Mouse (Mus musculus): ENCODE data around the gene Zfp324. TPM values are rescaled to one million over a fixed set of nuclear protein-coding genes. Genes with fewer than 3 reads are reported as not detected.

Gene Zfp324
- polyA plus RNA-seq, 1 experiment, result 0.80 TPM

- TF ChIP-seq POLR2A (IDR thresholded peaks at IDR 0.05; ENCODE audit: borderline replicate concordance, control insufficient read depth, low read depth, low read length) (no peak), CTCF (IDR thresholded peaks at IDR 0.05; ENCODE audit: control insufficient read depth, insufficient read depth, low read length) (no peak)
Observed at GRCm38 (mm10) chr7:12978931-12979722, 13.5 kb downstream of the Zfp324 start.

GRCm38 (mm10) chr7:12979776-12980175 lies 14.1 kb downstream of the Zfp324 start:
- TF ChIP-seq CTCF (IDR thresholded peaks at IDR 0.05; ENCODE audit: control insufficient read depth, insufficient read depth, low read length), result no peak
- TF ChIP-seq POLR2A (IDR thresholded peaks at IDR 0.05; ENCODE audit: borderline replicate concordance, control insufficient read depth, low read depth, low read length), result no peak
- Histone ChIP-seq H3K4me1 (ENCODE audit: control insufficient read depth, insufficient read depth, low read length) (no peaks in the 10 kb centered on the region), H3K27ac (ENCODE audit: control insufficient read depth, insufficient read depth, low read depth, low read length, poor library complexity) (no peak overlapping the region), H3K4me3 (replicated peaks; ENCODE audit: control insufficient read depth, low read depth, low read length) (no peak overlapping the region)
- WGBS, result 87% methylated on average over 6 of the region's 6 CpGs

More at GRCm38 (mm10) chr7:12978931-12979722, 13.5 kb downstream of the Zfp324 start:
- 77% methylated on average over 18 of the region's 18 CpGs for WGBS
- Histone ChIP-seq H3K4me3 (replicated peaks; ENCODE audit: control insufficient read depth, low read depth, low read length) (no peak overlapping the region), H3K27ac (ENCODE audit: control insufficient read depth, insufficient read depth, low read depth, low read length, poor library complexity) (no peak overlapping the region), H3K4me1 (ENCODE audit: control insufficient read depth, insufficient read depth, low read length) (no peaks in the 10 kb centered on the region)

GRCm38 (mm10) chr7:12980291-12980690 lies 14.7 kb downstream of the Zfp324 start:
- WGBS, result 84% methylated on average over 7 of the region's 7 CpGs
- Histone ChIP-seq H3K4me1 (ENCODE audit: control insufficient read depth, insufficient read depth, low read length) (no peaks in the 10 kb centered on the region), H3K27ac (ENCODE audit: control insufficient read depth, insufficient read depth, low read depth, low read length, poor library complexity) (no peak overlapping the region), H3K4me3 (replicated peaks; ENCODE audit: control insufficient read depth, low read depth, low read length) (no peak overlapping the region)
- TF ChIP-seq CTCF (IDR thresholded peaks at IDR 0.05; ENCODE audit: control insufficient read depth, insufficient read depth, low read length) (no peak), POLR2A (IDR thresholded peaks at IDR 0.05; ENCODE audit: borderline replicate concordance, control insufficient read depth, low read depth, low read length) (no peak)

- no peak for TF ChIP-seq CTCF (IDR thresholded peaks at IDR 0.05; ENCODE audit: control insufficient read depth, insufficient read depth, low read length)
- TF ChIP-seq POLR2A (IDR thresholded peaks at IDR 0.05; ENCODE audit: borderline replicate concordance, control insufficient read depth, low read depth, low read length), result no peak
Observed at GRCm38 (mm10) chr7:12985724-12986123, 20.1 kb downstream of the Zfp324 start.

GRCm38 (mm10) chr7:12986906-12987305 lies 21.3 kb downstream of the Zfp324 start:
- Histone ChIP-seq H3K27ac (ENCODE audit: control insufficient read depth, insufficient read depth, low read depth, low read length, poor library complexity) (no peak overlapping the region), H3K4me3 (replicated peaks; ENCODE audit: control insufficient read depth, low read depth, low read length) (no peak overlapping the region), H3K4me1 (ENCODE audit: control insufficient read depth, insufficient read depth, low read length) (no peaks in the 10 kb centered on the region; the same call in 1 of the 2 replicates)
- no peak for TF ChIP-seq POLR2A (IDR thresholded peaks at IDR 0.05; ENCODE audit: borderline replicate concordance, control insufficient read depth, low read depth, low read length)
- TF ChIP-seq CTCF (IDR thresholded peaks at IDR 0.05; ENCODE audit: control insufficient read depth, insufficient read depth, low read length), result no peak
- 76% methylated on average over 8 of the region's 8 CpGs for WGBS

More at GRCm38 (mm10) chr7:12985724-12986123, 20.1 kb downstream of the Zfp324 start:
- no peak overlapping the region for H3K4me3 ChIP-seq (replicated peaks; ENCODE audit: control insufficient read depth, low read depth, low read length)
- no peak overlapping the region for H3K27ac ChIP-seq (ENCODE audit: control insufficient read depth, insufficient read depth, low read depth, low read length, poor library complexity)
- WGBS, result 37% methylated on average over 1 of the region's 1 CpGs
- no peaks in the 10 kb centered on the region; the same call in 1 of the 2 replicates for H3K4me1 ChIP-seq (ENCODE audit: control insufficient read depth, insufficient read depth, low read length)

- H3K27ac ChIP-seq (ENCODE audit: control insufficient read depth, insufficient read depth, low read depth, low read length, poor library complexity), result no peak overlapping the region
- no peak for TF ChIP-seq POLR2A (IDR thresholded peaks at IDR 0.05; ENCODE audit: borderline replicate concordance, control insufficient read depth, low read depth, low read length)
- no peak for TF ChIP-seq CTCF (IDR thresholded peaks at IDR 0.05; ENCODE audit: control insufficient read depth, insufficient read depth, low read length)
- 71% methylated on average over 8 of the region's 8 CpGs for WGBS
Observed at GRCm38 (mm10) chr7:12987409-12988189, 22.0 kb downstream of the Zfp324 start.

GRCm38 (mm10) chr7:12992222-12992621 lies 26.6 kb downstream of the Zfp324 start:
- TF ChIP-seq CTCF (IDR thresholded peaks at IDR 0.05; ENCODE audit: control insufficient read depth, insufficient read depth, low read length) (no peak), POLR2A (IDR thresholded peaks at IDR 0.05; ENCODE audit: borderline replicate concordance, control insufficient read depth, low read depth, low read length) (no peak)
- no peak overlapping the region for H3K4me3 ChIP-seq (replicated peaks; ENCODE audit: control insufficient read depth, low read depth, low read length)
- WGBS, result 2% methylated on average over 3 of the region's 3 CpGs
- no peak overlapping the region for H3K27ac ChIP-seq (ENCODE audit: control insufficient read depth, insufficient read depth, low read depth, low read length, poor library complexity)
- no peaks in the 10 kb centered on the region; the same call in 1 of the 2 replicates for H3K4me1 ChIP-seq (ENCODE audit: control insufficient read depth, insufficient read depth, low read length)

More at GRCm38 (mm10) chr7:12987409-12988189, 22.0 kb downstream of the Zfp324 start:
- Histone ChIP-seq H3K4me1 (ENCODE audit: control insufficient read depth, insufficient read depth, low read length) (no peaks in the 10 kb centered on the region; the same call in 1 of the 2 replicates), H3K4me3 (replicated peaks; ENCODE audit: control insufficient read depth, low read depth, low read length) (no peak overlapping the region)

- WGBS, result 67% methylated on average over 10 of the region's 10 CpGs
- no peaks in the 10 kb centered on the region for H3K4me1 ChIP-seq (ENCODE audit: control insufficient read depth, insufficient read depth, low read length)
- no peak overlapping the region for H3K4me3 ChIP-seq (replicated peaks; ENCODE audit: control insufficient read depth, low read depth, low read length)
- TF ChIP-seq POLR2A (IDR thresholded peaks at IDR 0.05; ENCODE audit: borderline replicate concordance, control insufficient read depth, low read depth, low read length) (no peak), CTCF (IDR thresholded peaks at IDR 0.05; ENCODE audit: control insufficient read depth, insufficient read depth, low read length) (no peak)
- no peak overlapping the region for H3K27ac ChIP-seq (ENCODE audit: control insufficient read depth, insufficient read depth, low read depth, low read length, poor library complexity)
Observed at GRCm38 (mm10) chr7:12993148-12993547, 27.5 kb downstream of the Zfp324 start.
